Mouse (Mus musculus): ENCODE measurements around the gene Oit3.
A peak's percentile ranks its signal among the peaks of the same experiment; 100 is the strongest.
"Not testable (repeated sequence)": the region's sequence is repeated elsewhere in the genome, so short reads cannot be mapped to it uniquely, and the experiment has no call there.

Oit3 gene

GRCm38 (mm10) chr10:59429448-59430135 is 12.0 kb downstream of the Oit3 start:
- no peak for DNase-seq (ENCODE audit: low spot score in 2 of 2)

- DNase-seq (ENCODE audit: low spot score in 2 of 2), result no peak
These were observed 15.2 kb downstream of the Oit3 start for GRCm38 (mm10) chr10:59426371-59426770.

GRCm38 (mm10) chr10:59425369-59425768 is 16.2 kb downstream of the Oit3 start:
- DNase-seq (ENCODE audit: low spot score in 2 of 2), result peak; percentile 20 to 49

- no peak for DNase-seq (ENCODE audit: low spot score in 2 of 2)
These were observed 17.1 kb downstream of the Oit3 start for GRCm38 (mm10) chr10:59424453-59424852.

GRCm38 (mm10) chr10:59419516-59419915 is 22.1 kb downstream of the Oit3 start:
- no peak for DNase-seq (ENCODE audit: low spot score in 2 of 2)

GRCm38 (mm10) chr10:59416623-59417022 is 25.0 kb downstream of the Oit3 start:
- DNase-seq (ENCODE audit: low spot score in 2 of 2), result no peak

GRCm38 (mm10) chr10:59413711-59414110 is 27.9 kb downstream of the Oit3 start:
- DNase-seq (ENCODE audit: low spot score in 2 of 2), result no peak

- DNase-seq (ENCODE audit: low spot score in 2 of 2), result no peak
These were observed 31.3 kb downstream of the Oit3 start for GRCm38 (mm10) chr10:59410264-59410663.

- DNase-seq (ENCODE audit: low spot score in 2 of 2), result no peak
These were observed 33.1 kb downstream of the Oit3 start for GRCm38 (mm10) chr10:59408499-59408898.

GRCm38 (mm10) chr10:59403793-59404149 is 37.8 kb downstream of the Oit3 start:
- DNase-seq (ENCODE audit: low spot score in 2 of 2), result no peak

GRCm38 (mm10) chr10:59402899-59403792 is 38.4 kb downstream of the Oit3 start, which contains the start of gene Pla2g12b:
Gene Pla2g12b (plus strand): TSS chr10:59403660.
- DNase-seq (ENCODE audit: low spot score in 2 of 2), result no peak

GRCm38 (mm10) chr10:59395461-59395860 is 46.1 kb downstream of the Oit3 start, which contains the start of gene Gm10273:
Gene Gm10273 (plus strand): TSS chr10:59395632.
- not testable (repeated sequence) for DNase-seq (ENCODE audit: low spot score in 2 of 2)

- DNase-seq (ENCODE audit: low spot score in 2 of 2), result no peak
These were observed 49.7 kb downstream of the Oit3 start for GRCm38 (mm10) chr10:59391907-59392306.

GRCm38 (mm10) chr10:59389652-59390051 is 51.9 kb downstream of the Oit3 start:
- no peak for DNase-seq (ENCODE audit: low spot score in 2 of 2)

- no peak for DNase-seq (ENCODE audit: low spot score in 2 of 2)
These were observed 54.6 kb downstream of the Oit3 start for GRCm38 (mm10) chr10:59386951-59387350.

GRCm38 (mm10) chr10:59381563-59381962 is 60.0 kb downstream of the Oit3 start:
- not testable (repeated sequence) for DNase-seq (ENCODE audit: low spot score in 2 of 2)

GRCm38 (mm10) chr10:59380411-59380821 is 61.2 kb downstream of the Oit3 start:
- no peak for DNase-seq (ENCODE audit: low spot score in 2 of 2)

- no peak for DNase-seq (ENCODE audit: low spot score in 2 of 2)
These were observed 61.7 kb downstream of the Oit3 start for GRCm38 (mm10) chr10:59379927-59380326.

GRCm38 (mm10) chr10:59378728-59379127 is 62.9 kb downstream of the Oit3 start:
- no peak for DNase-seq (ENCODE audit: low spot score in 2 of 2)

GRCm38 (mm10) chr10:59377906-59378305 is 63.7 kb downstream of the Oit3 start:
- DNase-seq (ENCODE audit: low spot score in 2 of 2), result peak; percentile 22 to 30

Data from urinary bladder, postnatal 36 days (tissue).